Mouse (Mus musculus): ENCODE data around the gene Fam208b.

- TF ChIP-seq POLR2A (IDR thresholded peaks at IDR 0.05; ENCODE audit: low read depth, low read length) (no peak), CTCF (IDR thresholded peaks at IDR 0.05; ENCODE audit: borderline replicate concordance, insufficient read depth, low read length) (no peak)
These were observed 39.7 kb upstream of the Fam208b start for GRCm38 (mm10) chr13:3650569-3650968.

Data from embryonic fibroblast, embryonic 13.5 days (primary cell).